Mouse (Mus musculus): ENCODE measurements around the gene Rsbn1l. TPM values are rescaled to one million over a fixed set of nuclear protein-coding genes. Genes with fewer than 3 reads are reported as not detected.

The Rsbn1l gene
- polyA plus RNA-seq, 1 experiment from 2014 or later: 5.4 TPM

- Histone ChIP-seq H3K36me3 (no peaks in the 10 kb centered on the region), H3K27ac (ENCODE audit: poor library complexity, severe bottlenecking) (no peak overlapping the region), H3K4me3 (no peak overlapping the region), H3K4me1 (replicated peaks) (peaks cover 8% of the 10 kb centered on the region; the same call in 1 of the 2 replicates), H3K9me3 (replicated peaks) (no peaks in the 10 kb centered on the region), H3K27me3 (replicated peaks) (no peaks in the 10 kb centered on the region), H3K4me2 (no peak overlapping the region), H3K9ac (no peak overlapping the region)
- WGBS: 52% methylated on average over 9 of the region's 9 CpGs
- ATAC-seq (ENCODE audit: insufficient number of reproducible peaks, low FRiP score): no peak
These were observed 12.8 kb upstream of the Rsbn1l start for GRCm38 (mm10) chr5:20968963-20969362.

GRCm38 (mm10) chr5:20968493-20968892 is 12.3 kb upstream of the Rsbn1l start:
- no peak overlapping the region for H3K4me3 ChIP-seq
- 63% methylated on average over 9 of the region's 9 CpGs for WGBS
- H3K9ac ChIP-seq: no peak overlapping the region
- no peaks in the 10 kb centered on the region for H3K27me3 ChIP-seq (replicated peaks)
- H3K4me2 ChIP-seq: no peak overlapping the region
- H3K27ac ChIP-seq (ENCODE audit: poor library complexity, severe bottlenecking): no peak overlapping the region
- peaks cover 8% of the 10 kb centered on the region; the same call in 1 of the 2 replicates for H3K4me1 ChIP-seq (replicated peaks)
- ATAC-seq (ENCODE audit: insufficient number of reproducible peaks, low FRiP score): no peak
- no peaks in the 10 kb centered on the region for H3K9me3 ChIP-seq (replicated peaks)
- H3K36me3 ChIP-seq: no peaks in the 10 kb centered on the region

DNA sequence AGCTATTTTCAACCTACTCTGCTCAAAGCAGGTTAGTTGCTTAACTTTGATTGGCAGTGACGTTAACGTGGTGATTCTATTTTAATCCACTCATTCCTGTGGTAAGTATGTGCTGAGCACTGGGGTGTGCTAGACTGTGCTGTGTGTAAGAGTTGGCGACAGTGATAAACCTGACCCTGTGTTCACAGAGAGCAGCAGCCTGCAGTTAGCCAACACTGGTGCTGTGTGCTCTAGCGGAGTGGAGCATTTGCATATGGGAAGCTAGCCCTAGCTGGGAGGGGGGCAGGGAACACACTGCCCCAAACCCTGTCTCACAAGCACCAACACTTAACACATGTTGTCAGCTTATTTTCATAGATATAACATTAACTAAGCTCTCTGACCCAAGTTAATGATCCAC is 11.7 kb upstream of the Rsbn1l start:
- H3K4me2 ChIP-seq: peak overlapping the region; percentile 20
- H3K4me3 ChIP-seq: no peak overlapping the region
- H3K27ac ChIP-seq (ENCODE audit: poor library complexity, severe bottlenecking): 0 out of 2 replicates have a peak overlapping the region, but pooled peaks have one; percentile 5
- no peaks in the 10 kb centered on the region for H3K9me3 ChIP-seq (replicated peaks)
- H3K9ac ChIP-seq: no peak overlapping the region
- ATAC-seq (ENCODE audit: insufficient number of reproducible peaks, low FRiP score): peak; percentile 73
- WGBS: 19% methylated on average over 4 of the region's 4 CpGs
- H3K4me1 ChIP-seq (replicated peaks): peaks cover 8% of the 10 kb centered on the region; the same call in 1 of the 2 replicates
- no peaks in the 10 kb centered on the region for H3K27me3 ChIP-seq (replicated peaks)
- no peaks in the 10 kb centered on the region for H3K36me3 ChIP-seq

- H3K27ac ChIP-seq (ENCODE audit: poor library complexity, severe bottlenecking): no peak overlapping the region
- no peak overlapping the region for H3K9ac ChIP-seq
- H3K36me3 ChIP-seq: 0 out of 2 replicates have a peak, but pooled peaks cover 3% of the 10 kb centered on the region
- 75% methylated on average over 6 of the region's 6 CpGs for WGBS
- H3K4me1 ChIP-seq (replicated peaks): peaks cover 8% of the 10 kb centered on the region; the same call in 1 of the 2 replicates
- ATAC-seq (ENCODE audit: insufficient number of reproducible peaks, low FRiP score): no peak
- no peaks in the 10 kb centered on the region for H3K9me3 ChIP-seq (replicated peaks)
- no peaks in the 10 kb centered on the region for H3K27me3 ChIP-seq (replicated peaks)
- no peak overlapping the region for H3K4me3 ChIP-seq
- no peak overlapping the region for H3K4me2 ChIP-seq
These were observed 8.2 kb upstream of the Rsbn1l start for GRCm38 (mm10) chr5:20964446-20964845.

GRCm38 (mm10) chr5:20963295-20963694 is 7.1 kb upstream of the Rsbn1l start:
- Histone ChIP-seq H3K4me3 (no peak overlapping the region), H3K36me3 (0 out of 2 replicates have a peak, but pooled peaks cover 3% of the 10 kb centered on the region), H3K27ac (ENCODE audit: poor library complexity, severe bottlenecking) (no peak overlapping the region), H3K9ac (no peak overlapping the region), H3K9me3 (replicated peaks) (no peaks in the 10 kb centered on the region), H3K27me3 (replicated peaks) (no peaks in the 10 kb centered on the region), H3K4me2 (no peak overlapping the region), H3K4me1 (replicated peaks) (0 out of 2 replicates have a peak, but pooled peaks cover 4% of the 10 kb centered on the region)
- ATAC-seq (ENCODE audit: insufficient number of reproducible peaks, low FRiP score): no peak
- 92% methylated on average over 9 of the region's 9 CpGs for WGBS

DNA sequence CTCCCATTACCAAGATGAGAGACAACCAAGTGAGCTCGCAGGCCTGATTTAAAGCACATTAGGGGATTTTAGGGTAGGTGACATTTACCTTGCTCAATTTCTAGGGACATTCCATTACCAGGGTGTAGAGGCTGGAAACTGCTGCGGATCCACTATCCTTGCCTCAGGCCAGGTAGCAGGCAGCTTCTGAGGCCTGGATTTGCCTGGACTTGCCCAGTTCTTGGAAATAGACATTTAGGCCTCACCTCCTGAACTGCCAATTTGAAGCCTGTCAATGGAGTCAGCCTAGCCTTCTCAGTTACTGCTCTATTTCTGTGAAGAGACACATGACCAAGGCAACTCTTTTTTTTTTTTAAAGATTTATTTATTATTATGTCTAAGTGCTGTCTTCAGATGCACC is 4.7 kb upstream of the Rsbn1l start:
- no peak for ATAC-seq (ENCODE audit: insufficient number of reproducible peaks, low FRiP score)
- no peaks in the 10 kb centered on the region for H3K4me1 ChIP-seq (replicated peaks)
- peaks cover 7% of the 10 kb centered on the region; the same call in 1 of the 2 replicates for H3K9me3 ChIP-seq (replicated peaks)
- no peaks in the 10 kb centered on the region for H3K27me3 ChIP-seq (replicated peaks)
- H3K4me2 ChIP-seq: no peak overlapping the region
- 93% methylated on average over 2 of the region's 2 CpGs for WGBS
- no peak overlapping the region for H3K9ac ChIP-seq
- no peak overlapping the region for H3K27ac ChIP-seq (ENCODE audit: poor library complexity, severe bottlenecking)
- H3K4me3 ChIP-seq: no peak overlapping the region
- peaks cover 18% of the 10 kb centered on the region for H3K36me3 ChIP-seq

- WGBS: 69% methylated on average over 13 of the region's 13 CpGs
- Histone ChIP-seq H3K27me3 (replicated peaks) (no peaks in the 10 kb centered on the region), H3K4me3 (no peak overlapping the region), H3K36me3 (peaks cover 28% of the 10 kb centered on the region), H3K9me3 (replicated peaks) (peaks cover 7% of the 10 kb centered on the region; the same call in 1 of the 2 replicates), H3K9ac (no peak overlapping the region), H3K27ac (ENCODE audit: poor library complexity, severe bottlenecking) (no peak overlapping the region), H3K4me1 (replicated peaks) (peaks cover 7% of the 10 kb centered on the region; the same call in 1 of the 2 replicates), H3K4me2 (no peak overlapping the region)
- ATAC-seq (ENCODE audit: insufficient number of reproducible peaks, low FRiP score): no peak
These were observed 923 bp downstream of the Rsbn1l start for GRCm38 (mm10) chr5:20955114-20955835.

- Histone ChIP-seq H3K4me2 (peak overlapping the region; percentile 57), H3K4me1 (replicated peaks) (peaks cover 12% of the 10 kb centered on the region), H3K9me3 (replicated peaks) (peaks cover 7% of the 10 kb centered on the region; the same call in 1 of the 2 replicates), H3K4me3 (peak overlapping the region; percentile 91), H3K36me3 (peaks cover 25% of the 10 kb centered on the region), H3K27me3 (replicated peaks) (no peaks in the 10 kb centered on the region), H3K27ac (ENCODE audit: poor library complexity, severe bottlenecking) (peak overlapping the region; percentile 52; the same call in 1 of the 2 replicates), H3K9ac (peak overlapping the region; percentile 60)
- WGBS: 19% methylated on average over 9 of the region's 9 CpGs
- no peak for ATAC-seq (ENCODE audit: insufficient number of reproducible peaks, low FRiP score)
These were observed 3.8 kb downstream of the Rsbn1l start for GRCm38 (mm10) chr5:20952337-20952925.

DNA sequence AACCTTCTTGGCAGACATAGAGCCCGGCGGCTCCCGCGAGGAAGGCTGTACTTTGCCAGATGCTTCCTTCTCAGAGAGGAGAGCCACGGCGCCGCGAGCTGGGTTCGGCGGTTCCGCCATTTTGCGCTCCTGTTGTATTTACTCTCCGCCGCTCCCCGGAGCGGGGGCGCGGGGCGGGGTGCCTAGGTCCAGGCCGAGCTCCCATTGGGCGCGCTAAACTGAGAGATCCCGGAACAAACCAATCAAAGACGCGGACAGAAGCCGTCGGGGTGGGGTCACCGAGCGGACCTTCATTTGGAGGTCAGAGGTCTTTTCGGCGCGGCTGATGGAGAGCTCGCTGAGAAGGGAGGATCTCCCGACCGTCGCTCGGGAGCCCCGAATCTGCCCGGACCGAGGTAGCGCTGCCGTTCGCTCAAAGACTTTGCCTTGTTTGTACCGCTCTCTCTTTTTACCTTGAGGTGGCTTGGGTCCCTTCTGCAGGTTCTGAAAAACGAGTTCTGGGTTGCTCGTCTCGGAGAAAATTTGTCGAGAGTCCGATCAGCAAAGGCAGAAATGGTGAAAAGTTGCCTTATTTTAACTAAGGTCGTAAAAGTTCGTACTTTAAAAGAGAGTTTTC is 4.4 kb downstream of the Rsbn1l start:
- peak; percentile 99 for ATAC-seq (ENCODE audit: insufficient number of reproducible peaks, low FRiP score)
- under 1% methylated on average over 51 of the region's 51 CpGs for WGBS

DNA sequence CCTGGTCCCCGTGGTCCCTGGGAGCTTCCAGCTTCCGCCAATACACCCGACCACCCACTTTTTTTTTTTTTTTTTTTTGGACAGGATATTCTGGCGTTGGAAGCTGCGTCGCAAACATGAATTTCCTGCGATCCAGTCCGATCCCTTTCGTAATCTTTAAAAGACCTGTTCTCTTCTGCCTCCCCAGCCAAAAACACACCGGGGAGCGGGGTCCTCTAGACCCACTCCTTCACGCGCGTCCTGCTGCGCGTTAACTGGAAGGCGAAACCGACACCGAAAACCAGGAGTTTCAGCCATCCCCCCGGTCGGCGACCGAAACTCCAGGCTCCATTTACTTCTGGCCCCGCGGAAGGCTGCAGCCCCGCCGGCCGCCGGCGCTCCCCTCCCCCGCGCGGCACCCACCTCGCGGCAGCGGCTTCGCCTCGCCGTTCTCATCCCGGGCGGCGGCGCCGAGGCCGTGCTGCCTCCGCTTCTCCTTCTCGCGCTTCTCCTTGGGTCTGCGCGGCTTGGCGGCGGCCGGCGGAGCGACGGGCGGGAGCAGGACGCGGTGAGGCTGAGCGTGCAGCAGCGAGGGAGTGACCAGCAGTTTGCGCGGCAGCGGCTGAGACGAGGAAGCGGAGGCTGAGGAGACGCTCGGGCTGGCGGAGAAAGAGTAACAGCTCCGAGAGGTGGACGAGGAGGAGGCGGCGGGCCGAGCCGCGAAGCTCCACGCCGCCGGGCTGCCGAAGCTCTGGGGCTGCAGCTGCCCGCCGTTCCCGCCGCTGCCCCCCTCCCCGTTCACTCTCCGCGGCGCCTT is 5.1 kb downstream of the Rsbn1l start:
- peaks cover 15% of the 10 kb centered on the region for H3K36me3 ChIP-seq
- WGBS: under 1% methylated on average over 87 of the region's 88 CpGs
- no peaks in the 10 kb centered on the region for H3K9me3 ChIP-seq (replicated peaks)
- peak overlapping the region; percentile 74 for H3K4me2 ChIP-seq
- H3K4me3 ChIP-seq: peak overlapping the region; percentile 91
- ATAC-seq (ENCODE audit: insufficient number of reproducible peaks, low FRiP score): peak; percentile 74
- peak overlapping the region; percentile 97 for H3K9ac ChIP-seq
- peak overlapping the region; percentile 97 for H3K27ac ChIP-seq (ENCODE audit: poor library complexity, severe bottlenecking)
- no peaks in the 10 kb centered on the region for H3K27me3 ChIP-seq (replicated peaks)
- H3K4me1 ChIP-seq (replicated peaks): peaks cover 14% of the 10 kb centered on the region

More for the DNA sequence above, 4.4 kb downstream of the Rsbn1l start:
- Histone ChIP-seq H3K9me3 (replicated peaks) (peaks cover 5% of the 10 kb centered on the region; the same call in 1 of the 2 replicates), H3K27me3 (replicated peaks) (no peaks in the 10 kb centered on the region), H3K4me3 (peak overlapping the region; percentile 91), H3K36me3 (peaks cover 22% of the 10 kb centered on the region), H3K9ac (peak overlapping the region; percentile 97), H3K4me1 (replicated peaks) (peaks cover 14% of the 10 kb centered on the region), H3K4me2 (peak overlapping the region; percentile 74), H3K27ac (ENCODE audit: poor library complexity, severe bottlenecking) (peak overlapping the region; percentile 97)

Data from heart, embryonic 12.5 days (tissue).